Mouse (Mus musculus): ENCODE measurements around the gene Cplx1. TPM values are rescaled to one million over a fixed set of nuclear protein-coding genes. Genes with fewer than 3 reads are reported as not detected.
A peak's percentile ranks its signal among the peaks of the same experiment; 100 is the strongest.

Gene Cplx1
- polyA plus RNA-seq (2012; rRNA removed): 0.69 and 1.1 TPM in 2 replicates

DNA sequence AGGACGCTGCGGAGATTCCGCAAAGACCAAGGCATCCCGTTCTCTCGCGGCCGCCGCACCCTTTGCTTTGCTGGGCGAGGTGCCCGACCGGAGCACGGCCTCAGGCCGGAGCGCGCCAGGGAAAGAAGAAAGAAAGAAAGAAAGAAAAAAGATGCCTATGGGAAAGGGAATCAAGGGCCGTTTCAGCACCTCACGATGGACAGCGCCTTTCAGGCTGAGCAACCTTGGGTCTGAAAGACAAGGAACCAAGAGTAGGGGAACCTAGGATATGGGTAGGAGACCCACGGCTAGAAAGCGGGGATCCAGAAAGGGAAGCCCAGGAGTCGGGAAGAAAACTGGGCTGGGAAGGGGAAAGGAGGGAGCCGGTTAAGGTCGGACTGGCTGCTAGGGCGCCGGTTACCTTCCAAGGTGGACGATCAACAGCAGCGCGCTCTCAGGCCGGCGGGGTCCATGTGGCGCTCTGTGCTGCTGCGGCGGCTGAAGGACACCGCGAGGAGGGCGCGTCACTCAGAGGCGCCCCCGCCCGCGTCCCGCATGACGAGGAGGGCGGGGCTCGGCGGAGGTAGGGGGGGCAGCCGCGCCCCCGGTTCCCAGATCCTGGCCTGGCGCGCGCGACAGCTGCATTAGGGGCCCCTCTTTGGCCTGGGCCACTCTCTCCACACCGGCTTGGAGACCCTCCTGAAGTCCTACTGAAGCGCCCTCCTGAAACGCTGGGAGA, at the start of gene Cplx1:
TSS of gene Cplx1 (minus strand) at position 536 of the 718 bp plus-strand sequence.
- peaks cover 8% of the 10 kb centered on the region for H3K4me1 ChIP-seq (ENCODE audit: control insufficient read depth, insufficient read depth, low read length)
- no peaks in the 10 kb centered on the region for H3K27me3 ChIP-seq (ENCODE audit: control insufficient read depth, insufficient read depth, low read length)
- H3K4me3 ChIP-seq (ENCODE audit: control insufficient read depth, low read depth, low read length): peak within 1 kb of the TSS; percentile 2; the same call in 1 of the 2 replicates
- no peaks in the 10 kb centered on the region for H3K36me3 ChIP-seq (ENCODE audit: control insufficient read depth, insufficient read depth, low read length)
- no peak within 1 kb of the TSS for H3K27ac ChIP-seq (ENCODE audit: control insufficient read depth, insufficient read depth, low read depth, low read length)
- TF ChIP-seq CTCF (IDR thresholded peaks at IDR 0.05; ENCODE audit: control insufficient read depth, insufficient read depth, insufficient replicate concordance, low read depth, low read length): no peak
- TF ChIP-seq POLR2A (IDR thresholded peaks at IDR 0.05; ENCODE audit: control insufficient read depth, low read depth, low read length): no peak

DNA sequence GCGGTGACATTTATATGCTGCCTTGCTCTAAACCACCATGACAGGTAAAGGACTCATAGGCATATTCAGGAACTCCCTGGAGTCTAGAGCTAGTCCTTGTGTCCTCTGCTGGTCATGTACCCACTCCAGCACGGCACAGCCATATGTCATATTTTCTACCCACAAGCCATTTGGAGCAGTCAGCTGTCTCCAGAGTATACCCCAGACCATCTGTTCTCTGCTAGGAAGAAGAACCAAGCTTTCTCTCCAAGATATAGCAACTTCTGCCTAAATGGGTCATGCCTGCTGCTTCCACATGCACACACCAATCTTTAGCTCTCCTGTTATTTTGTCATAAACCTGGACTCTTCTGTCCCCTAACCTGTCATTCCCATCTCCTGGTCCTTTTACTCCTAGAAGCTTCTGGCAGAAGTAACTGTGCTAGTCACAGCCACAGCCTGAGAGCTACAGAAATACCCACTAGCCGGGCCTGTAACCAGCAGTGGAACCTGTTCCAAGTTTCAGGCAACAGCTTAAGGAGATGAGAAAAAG, 31.6 kb upstream of the Cplx1 start:
- TF ChIP-seq POLR2A (IDR thresholded peaks at IDR 0.05; ENCODE audit: control insufficient read depth, low read depth, low read length) (no peak), CTCF (IDR thresholded peaks at IDR 0.05; ENCODE audit: control insufficient read depth, insufficient read depth, insufficient replicate concordance, low read depth, low read length) (no peak)
- H3K36me3 ChIP-seq (ENCODE audit: control insufficient read depth, insufficient read depth, low read length): peaks cover 13% of the 10 kb centered on the region

DNA sequence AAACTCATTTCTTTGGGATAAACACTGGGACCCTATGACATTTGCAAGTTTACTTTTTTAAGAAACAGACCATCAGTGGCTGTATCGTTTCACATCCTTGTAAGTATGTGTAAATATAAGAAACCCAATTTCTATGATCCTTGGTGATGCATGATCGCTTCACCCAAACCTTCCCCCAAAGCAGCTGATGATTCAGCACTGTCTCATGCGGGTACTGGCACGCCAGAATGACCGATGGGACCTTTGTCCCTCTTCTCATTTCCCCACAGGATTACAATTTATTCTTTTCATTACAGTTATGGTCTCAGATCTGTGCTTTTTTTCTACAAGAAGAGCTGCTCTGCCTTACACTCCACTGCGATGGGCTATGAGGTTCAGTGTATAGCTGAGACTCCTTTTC, 23.2 kb upstream of the Cplx1 start:
- Histone ChIP-seq H3K27ac (ENCODE audit: control insufficient read depth, insufficient read depth, low read depth, low read length) (no peak overlapping the region), H3K4me1 (ENCODE audit: control insufficient read depth, insufficient read depth, low read length) (no peaks in the 10 kb centered on the region), H3K4me3 (ENCODE audit: control insufficient read depth, low read depth, low read length) (no peak overlapping the region), H3K27me3 (ENCODE audit: control insufficient read depth, insufficient read depth, low read length) (no peaks in the 10 kb centered on the region), H3K36me3 (ENCODE audit: control insufficient read depth, insufficient read depth, low read length) (peaks cover 6% of the 10 kb centered on the region)
- TF ChIP-seq CTCF (IDR thresholded peaks at IDR 0.05; ENCODE audit: control insufficient read depth, insufficient read depth, insufficient replicate concordance, low read depth, low read length) (no peak), POLR2A (IDR thresholded peaks at IDR 0.05; ENCODE audit: control insufficient read depth, low read depth, low read length) (no peak)

More for the DNA sequence above, 31.6 kb upstream of the Cplx1 start:
- no peak overlapping the region for H3K4me3 ChIP-seq (ENCODE audit: control insufficient read depth, low read depth, low read length)
- no peaks in the 10 kb centered on the region for H3K27me3 ChIP-seq (ENCODE audit: control insufficient read depth, insufficient read depth, low read length)
- no peak overlapping the region for H3K27ac ChIP-seq (ENCODE audit: control insufficient read depth, insufficient read depth, low read depth, low read length)
- no peaks in the 10 kb centered on the region for H3K4me1 ChIP-seq (ENCODE audit: control insufficient read depth, insufficient read depth, low read length)

DNA sequence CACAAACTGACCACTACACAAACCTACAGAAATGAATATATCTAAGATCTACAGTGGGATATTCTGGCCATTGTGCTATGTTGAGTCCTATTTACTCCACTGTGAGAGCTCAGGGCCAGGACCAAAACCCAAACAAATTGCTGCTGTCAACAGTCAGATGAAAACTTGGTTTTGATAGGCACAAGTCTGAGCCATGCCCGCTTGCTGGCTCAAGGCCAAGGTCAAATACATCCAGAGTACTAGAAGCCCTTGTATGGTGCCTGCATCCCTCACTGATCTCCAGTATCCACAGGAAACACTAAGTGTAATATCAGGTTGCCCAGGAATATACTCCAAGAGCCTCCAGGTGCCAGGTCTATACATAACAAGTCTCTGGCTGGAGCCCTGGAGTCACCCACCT, 21.2 kb upstream of the Cplx1 start:
- Histone ChIP-seq H3K4me3 (ENCODE audit: control insufficient read depth, low read depth, low read length) (no peak overlapping the region), H3K36me3 (ENCODE audit: control insufficient read depth, insufficient read depth, low read length) (no peaks in the 10 kb centered on the region; the same call in 1 of the 2 replicates), H3K27me3 (ENCODE audit: control insufficient read depth, insufficient read depth, low read length) (no peaks in the 10 kb centered on the region), H3K27ac (ENCODE audit: control insufficient read depth, insufficient read depth, low read depth, low read length) (no peak overlapping the region), H3K4me1 (ENCODE audit: control insufficient read depth, insufficient read depth, low read length) (no peaks in the 10 kb centered on the region)
- TF ChIP-seq POLR2A (IDR thresholded peaks at IDR 0.05; ENCODE audit: control insufficient read depth, low read depth, low read length): no peak
- TF ChIP-seq CTCF (IDR thresholded peaks at IDR 0.05; ENCODE audit: control insufficient read depth, insufficient read depth, insufficient replicate concordance, low read depth, low read length): no peak

DNA sequence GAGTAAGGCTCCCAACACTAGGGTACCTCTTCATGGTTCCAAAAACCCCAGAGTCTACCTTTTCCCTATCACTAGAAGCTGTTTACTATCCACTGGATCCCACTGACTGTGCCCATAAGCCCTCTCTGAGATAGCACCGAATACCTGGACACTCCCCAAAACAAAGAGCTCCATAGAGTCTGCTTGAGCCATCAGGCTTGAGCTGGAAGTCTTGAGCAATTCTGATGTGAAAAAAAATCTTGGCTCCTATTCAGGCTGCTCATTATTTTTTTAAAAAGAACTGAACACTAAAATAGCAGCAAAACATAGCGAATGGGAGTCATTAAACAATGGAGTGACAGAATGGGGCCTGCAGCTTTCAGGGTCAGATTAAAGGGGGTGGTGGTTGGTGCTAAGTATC, 17.3 kb upstream of the Cplx1 start:
- Histone ChIP-seq H3K27me3 (ENCODE audit: control insufficient read depth, insufficient read depth, low read length) (no peaks in the 10 kb centered on the region), H3K4me3 (ENCODE audit: control insufficient read depth, low read depth, low read length) (no peak overlapping the region), H3K36me3 (ENCODE audit: control insufficient read depth, insufficient read depth, low read length) (no peaks in the 10 kb centered on the region; the same call in 1 of the 2 replicates), H3K4me1 (ENCODE audit: control insufficient read depth, insufficient read depth, low read length) (no peaks in the 10 kb centered on the region), H3K27ac (ENCODE audit: control insufficient read depth, insufficient read depth, low read depth, low read length) (no peak overlapping the region)
- TF ChIP-seq CTCF (IDR thresholded peaks at IDR 0.05; ENCODE audit: control insufficient read depth, insufficient read depth, insufficient replicate concordance, low read depth, low read length): no peak
- no peak for TF ChIP-seq POLR2A (IDR thresholded peaks at IDR 0.05; ENCODE audit: control insufficient read depth, low read depth, low read length)

DNA sequence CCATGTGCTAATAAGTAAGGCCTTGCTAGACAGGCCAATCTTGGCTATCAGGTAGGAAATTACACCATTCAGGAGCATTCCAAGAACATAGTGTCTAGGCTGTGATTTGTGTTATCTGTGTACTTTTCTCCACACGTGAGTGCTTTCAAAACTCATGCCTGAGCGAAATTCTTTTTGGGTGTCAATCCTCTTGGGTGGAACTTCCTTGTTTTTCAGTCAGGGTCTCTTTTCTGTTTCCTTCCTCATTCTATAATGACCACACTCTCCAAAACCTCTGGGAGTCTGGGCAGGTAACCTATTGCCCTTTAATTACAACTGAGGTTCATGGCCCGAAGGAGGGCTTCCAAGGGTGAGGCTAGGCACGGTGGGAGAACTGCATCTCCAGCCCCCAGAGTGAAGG, 16.7 kb upstream of the Cplx1 start:
- no peaks in the 10 kb centered on the region for H3K4me1 ChIP-seq (ENCODE audit: control insufficient read depth, insufficient read depth, low read length)
- no peaks in the 10 kb centered on the region; the same call in 1 of the 2 replicates for H3K36me3 ChIP-seq (ENCODE audit: control insufficient read depth, insufficient read depth, low read length)
- H3K27ac ChIP-seq (ENCODE audit: control insufficient read depth, insufficient read depth, low read depth, low read length): no peak overlapping the region
- no peaks in the 10 kb centered on the region for H3K27me3 ChIP-seq (ENCODE audit: control insufficient read depth, insufficient read depth, low read length)
- no peak for TF ChIP-seq POLR2A (IDR thresholded peaks at IDR 0.05; ENCODE audit: control insufficient read depth, low read depth, low read length)
- TF ChIP-seq CTCF (IDR thresholded peaks at IDR 0.05; ENCODE audit: control insufficient read depth, insufficient read depth, insufficient replicate concordance, low read depth, low read length): no peak
- no peak overlapping the region for H3K4me3 ChIP-seq (ENCODE audit: control insufficient read depth, low read depth, low read length)

DNA sequence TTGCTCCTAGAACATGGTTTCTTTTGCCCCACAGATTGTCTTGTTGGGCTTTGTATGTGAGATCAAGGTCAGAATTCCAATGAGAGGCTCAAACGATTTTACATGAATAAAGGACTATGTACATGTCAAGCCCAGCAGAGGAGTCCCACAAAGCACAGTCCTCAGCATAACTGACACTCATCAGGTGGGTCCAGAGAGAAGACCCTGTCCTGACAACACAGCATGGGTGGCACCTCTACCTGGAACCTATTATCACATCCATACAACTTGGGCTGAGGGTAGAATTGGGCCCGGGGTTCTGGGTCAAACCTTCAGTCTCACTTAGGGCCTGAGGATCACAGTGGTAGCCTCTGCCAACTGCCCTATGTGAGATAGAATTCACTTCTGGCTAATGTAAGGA, 15.6 kb upstream of the Cplx1 start:
- Histone ChIP-seq H3K4me1 (ENCODE audit: control insufficient read depth, insufficient read depth, low read length) (no peaks in the 10 kb centered on the region), H3K36me3 (ENCODE audit: control insufficient read depth, insufficient read depth, low read length) (no peaks in the 10 kb centered on the region; the same call in 1 of the 2 replicates), H3K27me3 (ENCODE audit: control insufficient read depth, insufficient read depth, low read length) (no peaks in the 10 kb centered on the region), H3K4me3 (ENCODE audit: control insufficient read depth, low read depth, low read length) (no peak overlapping the region), H3K27ac (ENCODE audit: control insufficient read depth, insufficient read depth, low read depth, low read length) (no peak overlapping the region)
- TF ChIP-seq POLR2A (IDR thresholded peaks at IDR 0.05; ENCODE audit: control insufficient read depth, low read depth, low read length) (no peak), CTCF (IDR thresholded peaks at IDR 0.05; ENCODE audit: control insufficient read depth, insufficient read depth, insufficient replicate concordance, low read depth, low read length) (no peak)
